Mouse (Mus musculus): ENCODE results near the gene Cox20.

- TF ChIP-seq CTCF (IDR thresholded peaks at IDR 0.05; ENCODE audit: low read depth, low read length) (no peak), POLR2A (IDR thresholded peaks at IDR 0.05; ENCODE audit: borderline replicate concordance, low read depth, low read length) (no peak)
Observed at GRCm38 (mm10) chr1:178294051-178294450, 24.9 kb upstream of the Cox20 start.
